Mouse (Mus musculus): ENCODE results near the gene Tfrc.

Gene Tfrc

GRCm38 (mm10) chr16:32670354-32671124, 61.8 kb downstream of the Tfrc start:
- peak in 1 of 2 experiments; percentile 4 for DNase-seq

- no peak for DNase-seq
Observed at GRCm38 (mm10) chr16:32671206-32671887, 62.6 kb downstream of the Tfrc start.

- no peak for DNase-seq
Observed at GRCm38 (mm10) chr16:32672250-32672649, 63.5 kb downstream of the Tfrc start.

- DNase-seq, result peak; percentile 83
Observed at GRCm38 (mm10) chr16:32672861-32673560, 64.3 kb downstream of the Tfrc start.

GRCm38 (mm10) chr16:32674121-32674740, 65.5 kb downstream of the Tfrc start:
- peak in 1 of 2 experiments; percentile 8 for DNase-seq

GRCm38 (mm10) chr16:32677040-32677700, 68.5 kb downstream of the Tfrc start:
- no peak for DNase-seq

- peak in 1 of 2 experiments; percentile 14 for DNase-seq
Observed at GRCm38 (mm10) chr16:32677903-32678302, 69.2 kb downstream of the Tfrc start.

- no peak for DNase-seq
Observed at GRCm38 (mm10) chr16:32678812-32679211, 70.1 kb downstream of the Tfrc start.

- no peak for DNase-seq
Observed at GRCm38 (mm10) chr16:32679976-32680375, 71.3 kb downstream of the Tfrc start.

- no peak for DNase-seq
Observed at GRCm38 (mm10) chr16:32680806-32681205, 72.1 kb downstream of the Tfrc start.

- peak; percentile 83 to 91 for DNase-seq
Observed at GRCm38 (mm10) chr16:32682194-32682593, 73.5 kb downstream of the Tfrc start.

All from kidney, postnatal 36 days (tissue).